Mouse (Mus musculus) left cerebral cortex, adult 18-20 months (tissue): ENCODE data around the gene Gse1. TPM values are rescaled to one million over a fixed set of nuclear protein-coding genes. Genes with fewer than 3 reads are reported as not detected.

ENCODE experiments used
- DNase-seq, 2 experiments: peaks; one replicate each; pipeline ENCODE4 v3.0.0; 2021 to 2022; ENCODE audit warnings: low spot score in 2 of 2, mixed read lengths in 1 of 2
- total RNA-seq, 2 experiments: library from RNA; stranded (reverse); gene quantifications; 2 replicates each; pipeline ENCODE4 v1.2.3; 2021

Gse1 gene
- total RNA-seq, 2 experiments from 2014 or later, result 79.8 to 90.8 TPM

GRCm38 (mm10) chr8:120294982-120295870, 67.0 kb downstream of the Gse1 start:
- no peak for DNase-seq

GRCm38 (mm10) chr8:120297000-120297399, 68.7 kb downstream of the Gse1 start:
- DNase-seq, result no peak

GRCm38 (mm10) chr8:120298601-120299532, 70.6 kb downstream of the Gse1 start:
- DNase-seq, result no peak

- DNase-seq, result peak; percentile 81 to 84
These were observed 72.4 kb downstream of the Gse1 start for GRCm38 (mm10) chr8:120300601-120301141.

GRCm38 (mm10) chr8:120302941-120303675, 74.9 kb downstream of the Gse1 start:
- DNase-seq, result peak in 1 of 2 experiments; percentile 66

GRCm38 (mm10) chr8:120304097-120304496, 75.8 kb downstream of the Gse1 start:
- DNase-seq, result no peak

GRCm38 (mm10) chr8:120305800-120306385, 77.6 kb downstream of the Gse1 start:
- DNase-seq, result no peak

- no peak for DNase-seq
These were observed 78.8 kb downstream of the Gse1 start for GRCm38 (mm10) chr8:120307103-120307502.

- no peak for DNase-seq
These were observed 79.3 kb downstream of the Gse1 start for GRCm38 (mm10) chr8:120307528-120307927.

- no peak for DNase-seq
These were observed 79.9 kb downstream of the Gse1 start for GRCm38 (mm10) chr8:120308131-120308530.

- no peak for DNase-seq
These were observed 80.3 kb downstream of the Gse1 start for GRCm38 (mm10) chr8:120308553-120308952.

- peak in 1 of 2 experiments; percentile 36 for DNase-seq
These were observed 81.1 kb downstream of the Gse1 start for GRCm38 (mm10) chr8:120309326-120309725.

- DNase-seq, result no peak
These were observed 81.8 kb downstream of the Gse1 start for GRCm38 (mm10) chr8:120310063-120310462.

- DNase-seq, result no peak
These were observed 84.2 kb downstream of the Gse1 start for GRCm38 (mm10) chr8:120312452-120312851.

- no peak for DNase-seq
These were observed 85.4 kb downstream of the Gse1 start for GRCm38 (mm10) chr8:120313674-120314073.

- no peak for DNase-seq
These were observed 86.7 kb downstream of the Gse1 start for GRCm38 (mm10) chr8:120314932-120315331.

- DNase-seq, result no peak
These were observed 87.4 kb downstream of the Gse1 start for GRCm38 (mm10) chr8:120315644-120316043.

- DNase-seq, result no peak
These were observed 88.5 kb downstream of the Gse1 start for GRCm38 (mm10) chr8:120316707-120317106.

GRCm38 (mm10) chr8:120317118-120317824, 89.0 kb downstream of the Gse1 start:
- DNase-seq, result peak in 1 of 2 experiments; percentile 44
